Mouse (Mus musculus): ENCODE data around the gene Hdac9. TPM values are rescaled to one million over a fixed set of nuclear protein-coding genes. Genes with fewer than 3 reads are reported as not detected.

Gene Hdac9
- polyA plus RNA-seq, 1 experiment from 2014 or later = 7.3 TPM

DNA sequence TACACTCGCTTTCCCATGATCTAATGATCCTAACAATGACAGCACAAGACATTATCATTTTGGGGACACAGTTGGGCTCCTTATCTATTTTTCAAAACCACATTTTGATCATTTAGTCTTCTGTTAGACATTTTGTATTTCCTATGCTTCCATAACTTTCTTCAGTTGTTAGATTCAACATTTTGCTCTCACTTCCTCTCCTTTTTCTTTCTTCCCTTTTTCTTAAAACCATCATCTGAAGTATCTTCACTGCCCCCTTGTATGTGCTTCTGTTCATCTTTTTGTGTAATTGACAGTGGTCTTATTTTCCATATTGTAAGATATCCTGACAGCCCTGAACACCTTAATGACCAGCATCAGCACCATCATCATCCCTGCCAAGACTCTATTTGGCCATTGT is 725.6 kb downstream of the Hdac9 start:
- no peaks in the 10 kb centered on the region for H3K27me3 ChIP-seq
- no peaks in the 10 kb centered on the region for H3K36me3 ChIP-seq
- H3K27ac ChIP-seq = no peak overlapping the region
- H3K4me3 ChIP-seq = no peak overlapping the region
- no peaks in the 10 kb centered on the region for H3K9me3 ChIP-seq
- no peak overlapping the region for H3K4me2 ChIP-seq (replicated peaks)
- ATAC-seq (ENCODE audit: insufficient number of reproducible peaks, insufficient read depth, low FRiP score, low TSS enrichment) = no peak
- no peaks in the 10 kb centered on the region for H3K4me1 ChIP-seq
- H3K9ac ChIP-seq = no peak overlapping the region
- WGBS = 91% methylated on average over 1 of the region's 1 CpGs

DNA sequence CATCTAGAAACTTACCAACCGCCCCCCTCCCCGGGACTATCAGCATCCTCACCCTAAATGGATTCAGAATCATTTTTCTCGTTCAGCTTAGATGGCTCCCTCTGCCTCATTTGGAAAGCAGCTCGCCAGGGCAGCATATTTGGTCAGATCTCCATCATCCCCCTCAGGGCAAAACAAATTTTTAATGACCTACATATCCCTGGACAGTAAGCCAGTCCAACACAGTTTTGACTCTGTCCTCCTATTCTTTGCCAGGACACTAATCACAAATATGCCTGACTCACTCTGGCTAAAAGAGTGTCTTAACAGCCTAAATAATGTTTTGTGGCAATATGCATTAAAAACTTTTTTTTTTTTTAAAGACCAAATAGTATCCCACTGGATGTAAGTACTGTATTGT is 738.0 kb downstream of the Hdac9 start:
- Histone ChIP-seq H3K4me2 (replicated peaks) (no peak overlapping the region), H3K4me3 (no peak overlapping the region), H3K36me3 (no peaks in the 10 kb centered on the region), H3K27me3 (no peaks in the 10 kb centered on the region), H3K27ac (no peak overlapping the region), H3K4me1 (no peaks in the 10 kb centered on the region), H3K9ac (no peak overlapping the region), H3K9me3 (no peaks in the 10 kb centered on the region)
- no peak for ATAC-seq (ENCODE audit: insufficient number of reproducible peaks, insufficient read depth, low FRiP score, low TSS enrichment)
- 76% methylated on average over 4 of the region's 4 CpGs for WGBS

DNA sequence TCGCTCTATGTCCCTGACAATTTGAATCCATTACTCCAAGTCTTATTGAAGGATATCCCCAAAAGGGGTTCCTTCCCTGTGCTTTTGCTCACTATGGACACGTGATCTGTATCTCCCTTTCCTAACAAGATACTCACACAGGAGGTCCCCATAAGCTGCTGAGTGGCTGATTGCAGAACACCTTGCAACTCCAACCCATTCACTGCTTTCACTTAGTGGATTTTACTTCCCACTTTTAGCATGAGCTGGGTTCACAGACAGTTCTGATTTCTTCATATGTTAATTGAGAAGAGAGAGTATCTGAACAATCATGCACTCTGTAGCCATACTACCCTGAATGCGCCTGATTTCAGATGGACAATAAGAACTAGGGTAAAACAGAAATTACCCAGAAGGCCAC is 740.1 kb downstream of the Hdac9 start:
- Histone ChIP-seq H3K27ac (no peak overlapping the region), H3K4me2 (replicated peaks) (no peak overlapping the region), H3K27me3 (no peaks in the 10 kb centered on the region), H3K9ac (no peak overlapping the region), H3K9me3 (no peaks in the 10 kb centered on the region), H3K4me1 (no peaks in the 10 kb centered on the region), H3K4me3 (no peak overlapping the region), H3K36me3 (no peaks in the 10 kb centered on the region)
- no peak for ATAC-seq (ENCODE audit: insufficient number of reproducible peaks, insufficient read depth, low FRiP score, low TSS enrichment)
- WGBS = 88% methylated on average over 3 of the region's 3 CpGs

DNA sequence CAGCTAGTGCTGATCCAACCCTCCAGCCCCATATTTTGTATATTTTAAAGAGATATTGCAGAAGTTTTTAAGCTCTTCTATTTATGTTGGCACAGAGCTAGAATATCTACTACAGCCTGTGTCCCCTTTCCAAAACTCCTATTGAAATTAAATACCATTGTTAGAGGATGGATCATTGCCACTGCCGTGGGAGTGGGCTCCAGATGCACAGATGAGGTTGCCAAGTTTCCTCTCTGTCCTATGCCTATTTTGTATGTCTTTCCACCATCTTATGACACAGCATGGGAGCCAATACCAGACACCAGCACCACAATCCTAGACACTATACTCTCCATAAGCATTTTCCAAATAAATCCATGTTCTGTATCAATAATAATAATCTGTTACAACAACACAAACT is 743.9 kb downstream of the Hdac9 start:
- no peak overlapping the region for H3K9ac ChIP-seq
- H3K4me3 ChIP-seq = no peak overlapping the region
- H3K4me2 ChIP-seq (replicated peaks) = no peak overlapping the region
- H3K9me3 ChIP-seq = no peaks in the 10 kb centered on the region
- ATAC-seq (ENCODE audit: insufficient number of reproducible peaks, insufficient read depth, low FRiP score, low TSS enrichment) = no peak
- H3K27ac ChIP-seq = no peak overlapping the region
- no peaks in the 10 kb centered on the region for H3K4me1 ChIP-seq
- H3K27me3 ChIP-seq = no peaks in the 10 kb centered on the region
- no peaks in the 10 kb centered on the region for H3K36me3 ChIP-seq
- WGBS = 66% methylated on average over 1 of the region's 1 CpGs

DNA sequence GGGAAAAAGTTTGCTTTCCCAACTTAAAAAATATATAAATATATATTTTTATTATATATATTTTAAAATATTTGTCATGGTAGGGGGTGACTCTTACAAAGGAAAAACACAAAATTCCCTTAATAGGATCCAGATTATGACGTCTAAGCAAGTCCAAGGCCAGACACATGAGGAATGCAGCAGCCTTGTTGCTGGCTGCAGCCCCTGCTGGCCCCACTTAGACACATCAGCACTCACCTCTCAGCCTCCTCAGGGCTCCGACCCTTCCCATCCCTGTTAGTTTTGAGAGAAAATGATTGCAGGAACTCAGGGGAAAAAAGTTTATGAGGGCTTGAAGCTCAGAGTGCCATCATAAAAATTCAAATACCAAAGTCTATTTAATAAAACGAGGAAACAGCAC is 746.3 kb downstream of the Hdac9 start:
- Histone ChIP-seq H3K27ac (peak overlapping the region; percentile 54; the same call in 1 of the 2 replicates), H3K4me2 (replicated peaks) (no peak overlapping the region), H3K27me3 (no peaks in the 10 kb centered on the region), H3K9ac (no peak overlapping the region), H3K36me3 (no peaks in the 10 kb centered on the region), H3K4me3 (no peak overlapping the region), H3K4me1 (no peaks in the 10 kb centered on the region; the same call in 1 of the 2 replicates), H3K9me3 (no peaks in the 10 kb centered on the region)
- ATAC-seq (ENCODE audit: insufficient number of reproducible peaks, insufficient read depth, low FRiP score, low TSS enrichment) = no peak
- WGBS = 29% methylated on average over 3 of the region's 3 CpGs

DNA sequence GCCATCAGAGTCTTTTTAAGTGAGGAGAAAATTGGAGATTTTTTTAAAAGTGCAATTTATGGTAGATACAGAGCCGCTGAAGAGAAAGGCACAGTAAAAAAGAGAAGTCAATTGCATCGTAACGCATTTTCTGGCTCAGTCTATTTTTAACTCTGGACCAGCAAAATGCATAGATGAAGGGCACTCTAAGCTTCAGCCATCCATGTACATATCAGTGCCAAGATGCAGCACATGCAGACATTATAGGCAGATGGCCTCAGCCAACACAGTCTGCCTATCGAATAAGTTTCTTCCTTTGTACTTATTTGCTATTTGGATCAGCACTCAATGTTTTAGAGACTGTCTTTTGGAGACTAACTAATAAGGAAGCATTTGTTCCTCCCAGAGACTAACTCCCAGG is 751.2 kb downstream of the Hdac9 start:
- Histone ChIP-seq H3K36me3 (no peaks in the 10 kb centered on the region), H3K4me3 (no peak overlapping the region), H3K27me3 (no peaks in the 10 kb centered on the region), H3K9ac (no peak overlapping the region), H3K27ac (no peak overlapping the region), H3K9me3 (no peaks in the 10 kb centered on the region), H3K4me2 (replicated peaks) (no peak overlapping the region), H3K4me1 (no peaks in the 10 kb centered on the region; the same call in 1 of the 2 replicates)
- ATAC-seq (ENCODE audit: insufficient number of reproducible peaks, insufficient read depth, low FRiP score, low TSS enrichment) = no peak
- WGBS = 83% methylated on average over 4 of the region's 4 CpGs

DNA sequence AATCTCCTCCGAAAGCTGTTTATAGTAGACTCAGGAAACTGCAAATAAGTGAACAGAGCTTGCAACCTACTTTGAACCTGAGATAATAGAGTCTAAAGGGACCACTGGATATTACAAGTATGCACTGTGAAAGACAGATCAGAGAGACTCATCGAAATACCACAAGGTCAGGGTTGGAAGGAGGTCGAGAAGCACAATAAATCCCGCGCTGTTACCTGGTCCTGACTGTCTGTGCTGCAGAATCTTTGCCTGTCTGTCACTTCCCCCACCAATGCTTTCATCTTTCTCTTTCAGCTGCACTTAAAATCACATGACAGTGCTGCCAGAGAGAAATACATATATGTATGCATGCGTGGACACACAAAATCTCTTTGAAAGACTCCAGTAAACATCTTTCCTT is 760.6 kb downstream of the Hdac9 start:
- no peak overlapping the region for H3K4me2 ChIP-seq (replicated peaks)
- H3K36me3 ChIP-seq = no peaks in the 10 kb centered on the region
- H3K27me3 ChIP-seq = no peaks in the 10 kb centered on the region
- no peak for ATAC-seq (ENCODE audit: insufficient number of reproducible peaks, insufficient read depth, low FRiP score, low TSS enrichment)
- no peak overlapping the region for H3K4me3 ChIP-seq
- WGBS = 70% methylated on average over 6 of the region's 6 CpGs
- peaks cover 11% of the 10 kb centered on the region; the same call in 1 of the 2 replicates for H3K4me1 ChIP-seq
- no peaks in the 10 kb centered on the region for H3K9me3 ChIP-seq
- H3K9ac ChIP-seq = no peak overlapping the region
- no peak overlapping the region for H3K27ac ChIP-seq

DNA sequence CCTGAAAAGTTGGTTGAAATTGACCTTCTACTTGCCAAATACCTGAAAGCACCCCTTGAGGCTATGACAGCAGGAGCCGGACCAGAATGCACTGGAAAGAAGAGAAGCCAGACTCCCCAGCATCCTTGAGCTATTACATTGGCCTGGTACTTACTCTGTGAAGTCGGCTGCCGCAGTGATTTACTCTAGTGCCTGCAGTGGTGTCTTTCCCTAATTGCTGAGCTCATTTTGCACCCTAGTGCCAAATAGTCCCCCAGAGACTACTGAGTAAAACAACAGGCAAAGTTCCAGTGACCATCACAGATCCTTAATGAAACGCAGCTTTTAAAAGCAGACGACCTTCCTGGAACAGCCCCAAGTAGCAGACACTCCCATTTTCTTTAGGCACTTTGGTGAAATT is 761.2 kb downstream of the Hdac9 start:
- Histone ChIP-seq H3K36me3 (no peaks in the 10 kb centered on the region), H3K4me3 (no peak overlapping the region), H3K9ac (no peak overlapping the region), H3K27ac (no peak overlapping the region), H3K4me1 (peaks cover 11% of the 10 kb centered on the region; the same call in 1 of the 2 replicates), H3K4me2 (replicated peaks) (no peak overlapping the region), H3K9me3 (no peaks in the 10 kb centered on the region), H3K27me3 (no peaks in the 10 kb centered on the region)
- 31% methylated on average over 5 of the region's 5 CpGs for WGBS
- no peak for ATAC-seq (ENCODE audit: insufficient number of reproducible peaks, insufficient read depth, low FRiP score, low TSS enrichment)

DNA sequence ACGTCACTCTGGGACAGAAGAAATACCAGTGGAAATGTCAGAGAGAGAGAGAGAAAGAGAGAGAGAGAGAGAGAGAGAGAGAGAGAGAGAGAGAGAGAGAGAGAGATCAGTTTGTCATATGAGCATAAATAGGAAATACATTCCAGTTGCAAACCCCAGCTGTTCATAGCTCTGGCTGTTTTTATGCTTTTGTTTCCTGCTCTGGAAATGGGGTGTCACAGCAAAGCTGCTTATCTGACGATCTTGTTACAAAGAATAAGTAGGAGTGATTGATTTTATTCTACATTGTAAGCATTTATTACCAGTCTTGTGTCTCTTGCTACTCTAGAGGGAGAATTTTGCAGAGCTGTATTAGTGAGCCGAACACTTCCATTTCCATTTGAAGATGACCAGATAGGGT is 762.1 kb downstream of the Hdac9 start:
- H3K4me2 ChIP-seq (replicated peaks) = no peak overlapping the region
- peaks cover 11% of the 10 kb centered on the region; the same call in 1 of the 2 replicates for H3K4me1 ChIP-seq
- no peaks in the 10 kb centered on the region for H3K9me3 ChIP-seq
- H3K36me3 ChIP-seq = no peaks in the 10 kb centered on the region
- H3K27me3 ChIP-seq = no peaks in the 10 kb centered on the region
- H3K27ac ChIP-seq = no peak overlapping the region
- ATAC-seq (ENCODE audit: insufficient number of reproducible peaks, insufficient read depth, low FRiP score, low TSS enrichment) = no peak
- H3K9ac ChIP-seq = no peak overlapping the region
- 78% methylated on average over 3 of the region's 3 CpGs for WGBS
- no peak overlapping the region for H3K4me3 ChIP-seq

DNA sequence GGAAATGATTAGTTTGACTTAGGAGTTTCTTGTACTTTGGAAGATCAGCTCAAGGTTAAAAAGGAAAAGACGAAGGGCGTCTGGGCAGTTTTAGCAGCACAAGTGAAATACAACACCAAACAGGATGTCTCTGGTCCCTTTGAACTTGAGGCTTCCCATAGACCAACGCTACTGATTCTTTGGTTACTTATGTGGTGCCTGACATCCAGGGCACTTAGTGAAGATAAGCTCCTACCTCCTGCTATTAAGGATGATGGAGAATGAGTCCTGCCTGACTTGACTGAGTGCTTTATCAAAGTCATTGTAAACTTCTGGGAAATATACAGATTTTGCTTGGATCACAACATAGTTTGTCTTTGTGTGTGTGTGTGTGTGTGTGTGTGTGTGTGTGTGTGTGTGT is 765.6 kb downstream of the Hdac9 start:
- WGBS = 26% methylated on average over 3 of the region's 3 CpGs
- H3K9me3 ChIP-seq = no peaks in the 10 kb centered on the region
- H3K9ac ChIP-seq = no peak overlapping the region
- no peak for ATAC-seq (ENCODE audit: insufficient number of reproducible peaks, insufficient read depth, low FRiP score, low TSS enrichment)
- no peak overlapping the region for H3K4me3 ChIP-seq
- H3K27ac ChIP-seq = no peak overlapping the region
- no peaks in the 10 kb centered on the region for H3K36me3 ChIP-seq
- H3K4me2 ChIP-seq (replicated peaks) = no peak overlapping the region
- peaks cover 11% of the 10 kb centered on the region; the same call in 1 of the 2 replicates for H3K4me1 ChIP-seq
- H3K27me3 ChIP-seq = no peaks in the 10 kb centered on the region

DNA sequence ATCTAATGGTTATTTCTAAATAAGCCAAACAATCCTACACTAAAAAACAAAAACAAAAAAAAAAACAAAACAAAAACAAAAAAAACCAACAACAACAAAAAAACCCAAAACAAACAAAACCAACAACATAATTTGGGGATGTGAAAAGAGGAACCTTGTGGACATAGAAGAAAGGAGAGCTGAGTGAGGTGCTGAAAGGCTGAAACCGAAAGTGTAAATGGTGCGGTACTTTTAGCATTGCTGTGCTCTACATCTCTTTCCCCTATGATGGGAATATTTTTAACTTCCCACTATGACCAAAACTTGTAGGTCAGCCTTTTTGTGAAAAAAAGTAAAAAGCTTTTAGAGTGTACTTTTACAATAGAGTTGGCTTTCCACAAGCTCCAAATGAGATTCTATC is 774.2 kb downstream of the Hdac9 start:
- H3K4me1 ChIP-seq = no peaks in the 10 kb centered on the region
- no peaks in the 10 kb centered on the region for H3K36me3 ChIP-seq
- no peak overlapping the region for H3K4me2 ChIP-seq (replicated peaks)
- H3K27me3 ChIP-seq = no peaks in the 10 kb centered on the region
- no peaks in the 10 kb centered on the region for H3K9me3 ChIP-seq
- no peak for ATAC-seq (ENCODE audit: insufficient number of reproducible peaks, insufficient read depth, low FRiP score, low TSS enrichment)
- no peak overlapping the region for H3K4me3 ChIP-seq
- H3K9ac ChIP-seq = no peak overlapping the region
- no peak overlapping the region for H3K27ac ChIP-seq
- WGBS = 97% methylated on average over 2 of the region's 2 CpGs

DNA sequence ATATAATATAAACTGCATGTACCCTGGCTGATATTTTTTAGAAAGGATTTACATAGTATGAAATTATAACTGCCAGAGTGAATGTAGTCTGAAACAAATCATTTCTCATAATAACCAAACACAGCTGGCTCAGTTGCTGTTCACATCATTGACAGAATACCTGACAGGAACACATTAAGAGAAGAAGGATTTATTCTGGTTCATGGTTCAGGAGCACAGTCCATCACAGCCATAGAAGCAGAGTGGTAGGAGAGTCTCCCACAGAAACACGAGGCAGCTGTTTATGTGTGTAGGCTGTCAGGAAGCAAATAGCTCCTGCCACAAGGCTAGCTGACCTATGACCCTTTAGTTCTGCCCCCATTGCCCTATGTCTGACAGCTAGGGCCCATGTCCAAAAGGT is 803.6 kb downstream of the Hdac9 start:
- 17% methylated on average over 1 of the region's 1 CpGs for WGBS
- no peaks in the 10 kb centered on the region for H3K4me1 ChIP-seq

DNA sequence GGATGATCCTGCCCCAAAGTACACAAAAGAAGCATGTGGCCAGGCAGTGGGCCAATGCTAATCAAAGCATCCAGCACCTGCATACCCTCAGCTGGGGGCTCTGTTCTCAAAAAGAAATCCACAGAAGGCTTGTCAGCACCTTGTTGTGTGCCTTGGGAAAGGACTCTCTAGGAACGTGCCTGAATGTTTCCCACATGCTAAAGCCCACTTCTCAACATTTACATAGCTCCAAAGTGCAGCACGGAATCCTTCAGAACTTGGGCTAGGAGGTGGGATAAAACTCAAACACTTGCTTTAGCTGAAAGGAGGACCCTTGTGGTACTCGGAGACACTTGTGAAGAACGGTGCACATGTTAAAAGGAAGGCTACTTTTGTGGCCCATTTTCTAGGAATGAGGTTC is 823.9 kb downstream of the Hdac9 start:
- no peak overlapping the region for H3K9ac ChIP-seq
- no peaks in the 10 kb centered on the region for H3K27me3 ChIP-seq
- H3K4me2 ChIP-seq (replicated peaks) = no peak overlapping the region
- no peak for ATAC-seq (ENCODE audit: insufficient number of reproducible peaks, insufficient read depth, low FRiP score, low TSS enrichment)
- 0 out of 2 replicates have a peak, but pooled peaks cover 3% of the 10 kb centered on the region for H3K4me1 ChIP-seq
- 73% methylated on average over 4 of the region's 4 CpGs for WGBS
- H3K4me3 ChIP-seq = no peak overlapping the region
- no peaks in the 10 kb centered on the region for H3K9me3 ChIP-seq
- no peaks in the 10 kb centered on the region for H3K36me3 ChIP-seq
- H3K27ac ChIP-seq = no peak overlapping the region

More for the DNA sequence above, 803.6 kb downstream of the Hdac9 start:
- ATAC-seq (ENCODE audit: insufficient number of reproducible peaks, insufficient read depth, low FRiP score, low TSS enrichment) = no peak
- Histone ChIP-seq H3K27ac (no peak overlapping the region), H3K9ac (no peak overlapping the region), H3K27me3 (no peaks in the 10 kb centered on the region), H3K4me3 (no peak overlapping the region), H3K4me2 (replicated peaks) (no peak overlapping the region), H3K9me3 (no peaks in the 10 kb centered on the region), H3K36me3 (no peaks in the 10 kb centered on the region)
